Mouse (Mus musculus) embryonic facial prominence, embryonic 14.5 days (tissue): ENCODE measurements around the gene Zfp943. TPM values are rescaled to one million over a fixed set of nuclear protein-coding genes. Genes with fewer than 3 reads are reported as not detected.
"Not testable (repeated sequence)": the region's sequence is repeated elsewhere in the genome, so short reads cannot be mapped to it uniquely, and the experiment has no call there.

Experiments
- ATAC-seq: fragments of 200-750 bp; cut with Nextera tagmentation; 2 replicates; pipeline ENCODE4 v1.8.0; 2017; ENCODE audit warnings: low read depth, moderate number of reproducible peaks, moderate TSS enrichment
- DNase-seq: peaks from one replicate; pipeline ENCODE4 v3.0.0-alpha.2; 2015; ENCODE audit warnings: low spot score
- H3K27ac ChIP-seq: fragments of 300-500 bp; sonication (generic); replicated peaks from 2 replicates; pipeline ENCODE4 v1.5.1; 2014; ENCODE audit warnings: low read depth, mild to moderate bottlenecking, low read length, moderate library complexity
- H3K27me3 ChIP-seq: fragments of 300-500 bp; sonication (generic); replicated peaks from 2 replicates; pipeline ENCODE4 v1.6.1; 2014; ENCODE audit warnings: low read length; ENCODE audit not compliant: control insufficient read depth, insufficient read depth
- H3K36me3 ChIP-seq: fragments of 300-500 bp; sonication (generic); 2 replicates; pipeline ENCODE4 v1.6.1; 2014; ENCODE audit warnings: low read length, mixed read lengths; ENCODE audit not compliant: control insufficient read depth, insufficient read depth
- H3K4me1 ChIP-seq: fragments of 300-500 bp; sonication (generic); 2 replicates; pipeline ENCODE4 v1.6.1; 2014; ENCODE audit warnings: antibody characterized with exemption, low read length; ENCODE audit not compliant: control insufficient read depth, insufficient read depth
- H3K4me2 ChIP-seq: fragments of 300-500 bp; sonication (generic); 2 replicates; pipeline ENCODE4 v1.6.1; 2014; ENCODE audit warnings: low read depth, mild to moderate bottlenecking, low read length, moderate library complexity, mixed read lengths
- H3K4me3 ChIP-seq: fragments of 300-500 bp; sonication (generic); 2 replicates; pipeline ENCODE4 v1.5.1; 2014; ENCODE audit warnings: low read depth, mild to moderate bottlenecking, low read length
- H3K9ac ChIP-seq: fragments of 300-500 bp; sonication (generic); 2 replicates; pipeline ENCODE4 v1.6.1; 2014; ENCODE audit warnings: low read depth, mild to moderate bottlenecking, low read length, moderate library complexity, mixed read lengths
- H3K9me3 ChIP-seq: fragments of 300-500 bp; sonication (generic); 2 replicates; pipeline ENCODE4 v1.6.1; 2016; ENCODE audit warnings: low read length; ENCODE audit not compliant: control insufficient read depth
- WGBS: fragments of 180-500 bp; shearing (Covaris S2); extraction: QIAGEN DNeasy Blood & Tissue Kit; methylation state at CpG from one replicate; pipeline ENCODE4 v1.1.7; 2014; 5-methylcytosine and 5-hydroxymethylcytosine counted together
- polyA plus RNA-seq: library from polyadenylated mRNA; unstranded; fragments of >200 nt; fragmentation: Nextera tagmentation; extraction: Ambion mirVana; gene quantifications from 2 replicates; pipeline ENCODE4 v1.2.1, GENCODE M21; 2014

Zfp943 gene
- 17.6 and 21.2 TPM in 2 replicates for polyA plus RNA-seq

- ATAC-seq (peak; percentile 97), DNase-seq (peak; percentile 75)
- 0% methylated on average over 34 of the region's 55 CpGs for WGBS
- peak within 1 kb of the TSS; percentile 59 for H3K4me2 ChIP-seq
- H3K4me1 ChIP-seq, H3K36me3 ChIP-seq, H3K9me3 ChIP-seq, H3K27me3 ChIP-seq: not testable (repeated sequence)
- peak within 1 kb of the TSS; percentile 84 for H3K27ac ChIP-seq
- peak within 1 kb of the TSS; percentile 69 for H3K4me3 ChIP-seq
- H3K9ac ChIP-seq, result peak within 1 kb of the TSS; percentile 85
Measured at GRCm38 (mm10) chr17:21962107-21962907, at the start of gene Zfp943, which contains the start of gene Zfp942. TSS of gene Zfp943 (plus strand) at chr17:21962552. TSS of gene Zfp942 (minus strand) at chr17:21962464.

GRCm38 (mm10) chr17:21963302-21963701 is 950 bp downstream of the Zfp943 start:
- H3K9me3 ChIP-seq, result no peaks in the 10 kb centered on the region; the same call in 1 of the 2 replicates
- peaks cover 8% of the 10 kb centered on the region; the same call in 1 of the 2 replicates for H3K36me3 ChIP-seq
- H3K9ac ChIP-seq, result peak overlapping the region; percentile 85; the same call in 1 of the 2 replicates
- no peak overlapping the region for H3K27ac ChIP-seq
- ATAC-seq, result no peak
- DNase-seq, result no peak
- WGBS, result 57% methylated on average over 4 of the region's 4 CpGs
- peaks cover 7% of the 10 kb centered on the region for H3K4me1 ChIP-seq
- H3K4me2 ChIP-seq, result peak overlapping the region; percentile 59
- no peaks in the 10 kb centered on the region for H3K27me3 ChIP-seq
- H3K4me3 ChIP-seq, result peak overlapping the region; percentile 69

- not testable (repeated sequence) for ATAC-seq, H3K27me3 ChIP-seq
- WGBS, result 47% methylated on average over 1 of the region's 1 CpGs
Measured at GRCm38 (mm10) chr17:22035594-22035993, 73.2 kb downstream of the Zfp943 start.

GRCm38 (mm10) chr17:22049403-22049802 is 87.1 kb downstream of the Zfp943 start:
- DNase-seq (no peak), ATAC-seq (no peak)
- H3K36me3 ChIP-seq, result no peaks in the 10 kb centered on the region
- H3K27ac ChIP-seq, result no peak overlapping the region
- WGBS, result 73% methylated on average over 2 of the region's 2 CpGs
- H3K4me1 ChIP-seq, result no peaks in the 10 kb centered on the region
- H3K27me3 ChIP-seq, result no peaks in the 10 kb centered on the region
- no peak overlapping the region for H3K4me3 ChIP-seq
- H3K4me2 ChIP-seq, result no peak overlapping the region
- H3K9me3 ChIP-seq, result 0 out of 2 replicates have a peak, but pooled peaks cover 3% of the 10 kb centered on the region
- H3K9ac ChIP-seq, result no peak overlapping the region

More at GRCm38 (mm10) chr17:22035594-22035993, 73.2 kb downstream of the Zfp943 start:
- H3K36me3 ChIP-seq, H3K9me3 ChIP-seq, DNase-seq, H3K4me1 ChIP-seq, H3K4me2 ChIP-seq, H3K4me3 ChIP-seq, H3K27ac ChIP-seq, H3K9ac ChIP-seq: not testable (repeated sequence)

GRCm38 (mm10) chr17:22053211-22053610 is 90.9 kb downstream of the Zfp943 start:
- DNase-seq (no peak), ATAC-seq (no peak)
- Histone ChIP-seq H3K4me2 (no peak overlapping the region), H3K4me1 (no peaks in the 10 kb centered on the region), H3K27ac (no peak overlapping the region), H3K36me3 (no peaks in the 10 kb centered on the region), H3K4me3 (no peak overlapping the region), H3K27me3 (no peaks in the 10 kb centered on the region), H3K9me3 (0 out of 2 replicates have a peak, but pooled peaks cover 5% of the 10 kb centered on the region), H3K9ac (no peak overlapping the region)
- WGBS, result 55% methylated on average over 2 of the region's 2 CpGs

GRCm38 (mm10) chr17:22081031-22081631 is 118.8 kb downstream of the Zfp943 start:
- Histone ChIP-seq H3K27ac (no peak overlapping the region; the same call in 1 of the 2 replicates), H3K9me3 (no peaks in the 10 kb centered on the region), H3K4me3 (peak overlapping the region; percentile 62), H3K9ac (peak overlapping the region; percentile 78), H3K36me3 (no peaks in the 10 kb centered on the region), H3K27me3 (no peaks in the 10 kb centered on the region), H3K4me2 (peak overlapping the region; percentile 83), H3K4me1 (no peaks in the 10 kb centered on the region)
- WGBS, result 4% methylated on average over 50 of the region's 57 CpGs
- ATAC-seq (peak; percentile 90), DNase-seq (peak; percentile 40)

GRCm38 (mm10) chr17:22083224-22083623 is 120.9 kb downstream of the Zfp943 start:
- not testable (repeated sequence) for H3K4me2 ChIP-seq, H3K36me3 ChIP-seq, H3K27me3 ChIP-seq, ATAC-seq, H3K4me3 ChIP-seq, H3K9me3 ChIP-seq, H3K27ac ChIP-seq, H3K4me1 ChIP-seq, H3K9ac ChIP-seq
- peak; percentile 19 for DNase-seq
- WGBS, result 15% methylated on average over 3 of the region's 3 CpGs

- Histone ChIP-seq H3K27ac (no peak overlapping the region), H3K9me3 (no peaks in the 10 kb centered on the region; the same call in 1 of the 2 replicates), H3K4me2 (no peak overlapping the region), H3K9ac (no peak overlapping the region), H3K27me3 (no peaks in the 10 kb centered on the region), H3K4me3 (no peak overlapping the region), H3K36me3 (no peaks in the 10 kb centered on the region), H3K4me1 (no peaks in the 10 kb centered on the region)
- no peak for DNase-seq
- no peak for ATAC-seq
Measured at GRCm38 (mm10) chr17:22118770-22119169, 156.4 kb downstream of the Zfp943 start.
